Mouse (Mus musculus) cerebellum, adult 2 months (tissue): ENCODE results near the gene Sirt6.

ENCODE experiments used
- CTCF ChIP-seq: fragments of 200-500 bp; IDR thresholded peaks from 2 replicates; pipeline ENCODE4 v1.5.1; 2011; ENCODE audit warnings: low read depth, mild to moderate bottlenecking, control low read depth, low read length, moderate library complexity, borderline replicate concordance; ENCODE audit not compliant: insufficient read depth
- POLR2A ChIP-seq: fragments of 200-500 bp; IDR thresholded peaks from 2 replicates; pipeline ENCODE4 v1.6.1; 2011; ENCODE audit warnings: low read length, control low read depth, borderline replicate concordance; ENCODE audit not compliant: insufficient read depth

DNA sequence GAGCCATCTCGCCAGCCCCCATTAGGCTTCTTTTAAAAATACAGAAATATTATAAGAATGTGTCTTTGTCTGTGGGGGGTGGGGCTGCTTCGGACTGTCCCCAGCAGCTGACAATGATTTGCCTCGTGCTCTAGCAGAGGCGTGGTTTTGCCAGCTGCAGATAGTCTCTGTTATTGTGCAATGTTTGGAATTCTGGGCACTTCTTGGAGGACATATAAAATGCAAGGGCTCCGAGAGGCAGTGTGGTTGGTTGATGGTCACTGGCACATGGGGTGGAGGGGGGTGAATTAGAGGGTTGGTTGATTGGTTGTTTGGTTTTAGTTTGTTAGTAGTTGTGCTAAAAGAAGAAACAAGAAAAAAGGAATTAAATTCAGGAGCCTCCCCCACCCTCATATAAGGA lies 7.6 kb downstream of the Sirt6 start:
- TF ChIP-seq CTCF (no peak), POLR2A (no peak)
